10 mouse cellular contexts compared by ENCODE assay signal in the genomic region with DNA sequence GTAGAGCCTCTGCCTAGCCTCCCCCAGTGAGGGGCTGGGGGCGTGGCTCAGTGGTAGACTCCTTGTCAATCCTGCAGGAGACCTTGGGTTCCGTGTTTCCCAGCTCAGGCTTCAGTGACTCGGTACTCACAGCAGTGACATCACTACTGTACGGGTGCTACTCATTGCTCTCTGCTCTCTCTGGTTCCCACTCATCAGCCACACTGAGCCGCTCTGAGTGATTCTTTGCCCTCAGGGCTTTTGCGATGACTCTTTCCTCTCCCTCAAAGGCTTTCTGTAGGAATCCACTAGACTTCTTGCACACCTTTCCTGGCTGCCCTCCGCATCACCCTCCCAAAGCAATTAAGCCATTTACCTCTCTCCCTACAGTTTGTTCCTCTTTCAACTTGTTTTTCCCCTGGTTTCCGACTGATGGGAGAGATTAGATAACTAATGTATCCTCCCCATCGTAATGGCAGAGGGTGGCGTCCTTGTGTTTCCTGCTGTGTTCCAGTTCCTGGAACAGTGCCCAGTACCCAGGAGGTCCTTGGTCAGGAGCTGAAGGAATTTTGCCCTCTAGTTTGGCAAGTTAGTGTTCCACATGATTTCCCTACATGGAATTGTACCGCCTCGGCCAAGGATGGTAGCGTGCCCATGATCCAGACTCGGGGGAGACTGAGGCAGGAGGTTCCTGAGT. TPM values are rescaled to one million over a fixed set of nuclear protein-coding genes. Genes with fewer than 3 reads are reported as not detected.
DNase-seq lines count a peak whose midpoint lies in the region; ATAC-seq lines count a peak whose summit lies in the region.
"Had no signal": no experiment of that assay in that cellular context is flagged by ENCODE, and none has a peak within 500 bp of the region (broad histone marks: within the 10 kb centered on the region; RNA-seq: fewer than 3 reads in every experiment).

No protein-coding gene starts in this region.

- no peak overlapping the region for H3K4me2 ChIP-seq in heart, embryonic 11.5 days

- WGBS in heart, embryonic 11.5 days (ENCODE audit: insufficient replicate concordance): 45% methylated on average over 14 of the region's 14 CpGs

- no peaks in the 10 kb centered on the region for H3K36me3 ChIP-seq in heart, embryonic 11.5 days (ENCODE audit: control insufficient read depth, insufficient read depth, low read length)
- H3K36me3 ChIP-seq: neural tube, embryonic 12.5 days had no signal

- ATAC-seq in heart, embryonic 11.5 days (replicated peaks; ENCODE audit: insufficient number of reproducible peaks, low FRiP score, low TSS enrichment): no peak

- H3K4me1 ChIP-seq in heart, embryonic 11.5 days (ENCODE audit: control insufficient read depth, insufficient read depth, low read length): peaks cover 10% of the 10 kb centered on the region; the same call in 1 of the 2 replicates

- H3K9me3 ChIP-seq in heart, embryonic 11.5 days (replicated peaks; ENCODE audit: control insufficient read depth, low read length): no peaks in the 10 kb centered on the region
- H3K9me3 ChIP-seq: neural tube, embryonic 12.5 days had no signal

- no peaks in the 10 kb centered on the region for H3K27me3 ChIP-seq in heart, embryonic 11.5 days (ENCODE audit: control insufficient read depth, insufficient read depth, low read length)
- H3K27me3 ChIP-seq: neural tube, embryonic 12.5 days had no signal

- H3K27ac ChIP-seq in heart, embryonic 11.5 days (ENCODE audit: low read depth, low read length): no peak overlapping the region
- H3K27ac ChIP-seq: neural tube, embryonic 12.5 days had no signal

- H3K9ac ChIP-seq in heart, embryonic 11.5 days (ENCODE audit: low read depth, low read length): no peak overlapping the region
- H3K9ac ChIP-seq: neural tube, embryonic 12.5 days had no signal

- H3K4me3 ChIP-seq in heart, embryonic 11.5 days (ENCODE audit: low read depth, low read length): no peak overlapping the region
- H3K4me3 ChIP-seq: neural tube, embryonic 12.5 days had no signal

- peak; percentile 96 for DNase-seq in heart, adult 11 months
- DNase-seq in adrenal gland, postnatal 25 days: peak; percentile 43
- DNase-seq in kidney, adult 8-10 months: peak; percentile 81 to 83
- DNase-seq in lung, postnatal 4 days: peak; percentile 70 to 71
- DNase-seq in ovary, postnatal 10 days (ENCODE audit: low spot score): no peak
- no peak for DNase-seq in cerebellum, adult 8-10 months
- DNase-seq in testis, postnatal 10 days (ENCODE audit: low spot score): no peak

RNA-seq across cellular contexts. Expression of a gene that starts 0.8 kb away (rescaled TPM):
- polyA plus RNA-seq in heart, embryonic 11.5 days (2014; fragmentation: Nextera tagmentation; extraction: Ambion mirVana): 5.6 and 6.9 TPM in 2 replicates
- total RNA-seq in adrenal gland, postnatal 25 days (2021): 5.6 and 7.8 TPM in 2 replicates

RNA-seq across cellular contexts. Expression of a gene that starts 9.4 kb away (rescaled TPM):
- not detected in 2 replicates for polyA plus RNA-seq in heart, embryonic 11.5 days (2014; fragmentation: Nextera tagmentation; extraction: Ambion mirVana)
- not detected in 2 replicates for total RNA-seq in adrenal gland, postnatal 25 days (2021)
- polyA plus RNA-seq: neural tube, embryonic 12.5 days had no signal

RNA-seq across cellular contexts. Expression of a gene that starts 20.3 kb away (rescaled TPM):
- polyA plus RNA-seq in heart, embryonic 11.5 days (2014; fragmentation: Nextera tagmentation; extraction: Ambion mirVana): 0.20 and 0.23 TPM in 2 replicates
- total RNA-seq in adrenal gland, postnatal 25 days (2021): 2.4 and 3.8 TPM in 2 replicates

RNA-seq across cellular contexts. Expression of a gene that starts 45.3 kb away (rescaled TPM):
- polyA plus RNA-seq in heart, embryonic 11.5 days (2014; fragmentation: Nextera tagmentation; extraction: Ambion mirVana): 22.6 and 26.0 TPM in 2 replicates
- 6.2 and 7.0 TPM in 2 replicates for total RNA-seq in adrenal gland, postnatal 25 days (2021)

RNA-seq across cellular contexts. Expression of a gene that starts 50.7 kb away (rescaled TPM):
- polyA plus RNA-seq in heart, embryonic 11.5 days (2014; fragmentation: Nextera tagmentation; extraction: Ambion mirVana): 0.25 and 0.57 TPM in 2 replicates
- not detected in 2 replicates for total RNA-seq in adrenal gland, postnatal 25 days (2021)
- total RNA-seq: left cerebral cortex, adult 18-20 months had no signal

Comparison
In these comparisons a context has a peak if more than half of its experiments do, and no peak if none do; other contexts are left out.
1. DNase-seq: peak in heart, adult 11 months (single experiment), adrenal gland, postnatal 25 days (single experiment), kidney, adult 8-10 months (2 of 2) and lung, postnatal 4 days (2 of 2); none in ovary, postnatal 10 days (single experiment), cerebellum, adult 8-10 months (single experiment) and testis, postnatal 10 days (single experiment).